Mouse (Mus musculus): ENCODE results near the gene Anxa9. TPM values are rescaled to one million over a fixed set of nuclear protein-coding genes. Genes with fewer than 3 reads are reported as not detected.
A peak's percentile ranks its signal among the peaks of the same experiment; 100 is the strongest.
"Not testable (repeated sequence)": the region's sequence is repeated elsewhere in the genome, so short reads cannot be mapped to it uniquely, and the experiment has no call there.

The Anxa9 gene
- 1.7 and 2.0 TPM in 2 replicates for polyA plus RNA-seq (2015; fragmentation: Nextera tagmentation; extraction: Ambion mirVana)

GRCm38 (mm10) chr3:95307100-95307499, at the start of gene Anxa9:
Gene Anxa9, minus strand, starts transcription at chr3:95307176.
- H3K36me3 ChIP-seq (ENCODE audit: control insufficient read depth, insufficient read depth, low read length), result no peaks in the 10 kb centered on the region
- H3K4me3 ChIP-seq (ENCODE audit: low read length), result no peak within 1 kb of the TSS
- H3K4me1 ChIP-seq (replicated peaks; ENCODE audit: control insufficient read depth, insufficient read depth, low read length), result no peaks in the 10 kb centered on the region
- H3K9me3 ChIP-seq (ENCODE audit: control insufficient read depth, low read length), result no peaks in the 10 kb centered on the region
- WGBS, result 31% methylated on average over 7 of the region's 7 CpGs
- H3K9ac ChIP-seq (ENCODE audit: low read length), result no peak within 1 kb of the TSS
- H3K27ac ChIP-seq (ENCODE audit: low read length), result no peak within 1 kb of the TSS
- 0 out of 2 replicates have a peak, but pooled peaks have one; percentile 55 for ATAC-seq (ENCODE audit: low read depth)
- H3K4me2 ChIP-seq (ENCODE audit: low read depth, low read length), result no peak within 1 kb of the TSS
- no peaks in the 10 kb centered on the region for H3K27me3 ChIP-seq (ENCODE audit: control insufficient read depth, insufficient read depth, low read depth, low read length)

- H3K27ac ChIP-seq (ENCODE audit: low read length), result not testable (repeated sequence)
- WGBS, result 13% methylated on average over 8 of the region's 19 CpGs
Observed at GRCm38 (mm10) chr3:95355911-95356544, 49.1 kb upstream of the Anxa9 start.

GRCm38 (mm10) chr3:95349491-95349890, 42.5 kb upstream of the Anxa9 start:
- no peak overlapping the region for H3K27ac ChIP-seq (ENCODE audit: low read length)
- no peaks in the 10 kb centered on the region for H3K9me3 ChIP-seq (ENCODE audit: control insufficient read depth, low read length)
- no peak for ATAC-seq (ENCODE audit: low read depth)
- H3K4me3 ChIP-seq (ENCODE audit: low read length), result no peak overlapping the region
- peaks cover 35% of the 10 kb centered on the region for H3K36me3 ChIP-seq (ENCODE audit: control insufficient read depth, insufficient read depth, low read length)
- H3K4me1 ChIP-seq (replicated peaks; ENCODE audit: control insufficient read depth, insufficient read depth, low read length), result no peaks in the 10 kb centered on the region
- H3K4me2 ChIP-seq (ENCODE audit: low read depth, low read length), result no peak overlapping the region
- H3K27me3 ChIP-seq (ENCODE audit: control insufficient read depth, insufficient read depth, low read depth, low read length), result no peaks in the 10 kb centered on the region
- H3K9ac ChIP-seq (ENCODE audit: low read length), result no peak overlapping the region

More at GRCm38 (mm10) chr3:95355911-95356544, 49.1 kb upstream of the Anxa9 start:
- Histone ChIP-seq H3K9ac (ENCODE audit: low read length) (peak overlapping the region; percentile 67; the same call in 1 of the 2 replicates), H3K4me2 (ENCODE audit: low read depth, low read length) (peak overlapping the region; percentile 51), H3K4me3 (ENCODE audit: low read length) (peak overlapping the region; percentile 59)
- ATAC-seq (ENCODE audit: low read depth); H3K36me3 ChIP-seq (ENCODE audit: control insufficient read depth, insufficient read depth, low read length); H3K27me3 ChIP-seq (ENCODE audit: control insufficient read depth, insufficient read depth, low read depth, low read length); H3K9me3 ChIP-seq (ENCODE audit: control insufficient read depth, low read length); H3K4me1 ChIP-seq (replicated peaks; ENCODE audit: control insufficient read depth, insufficient read depth, low read length): not testable (repeated sequence)

- peaks cover 33% of the 10 kb centered on the region for H3K36me3 ChIP-seq (ENCODE audit: control insufficient read depth, insufficient read depth, low read length)
- H3K9ac ChIP-seq (ENCODE audit: low read length); H3K4me3 ChIP-seq (ENCODE audit: low read length); H3K9me3 ChIP-seq (ENCODE audit: control insufficient read depth, low read length); H3K27ac ChIP-seq (ENCODE audit: low read length); ATAC-seq (ENCODE audit: low read depth); H3K4me2 ChIP-seq (ENCODE audit: low read depth, low read length); H3K27me3 ChIP-seq (ENCODE audit: control insufficient read depth, insufficient read depth, low read depth, low read length); H3K4me1 ChIP-seq (replicated peaks; ENCODE audit: control insufficient read depth, insufficient read depth, low read length): not testable (repeated sequence)
- WGBS, result 94% methylated on average over 4 of the region's 5 CpGs
Observed at GRCm38 (mm10) chr3:95348343-95348742, 41.4 kb upstream of the Anxa9 start.

- no peak overlapping the region for H3K4me3 ChIP-seq (ENCODE audit: low read length)
- no peak overlapping the region for H3K9ac ChIP-seq (ENCODE audit: low read length)
- WGBS, result 91% methylated on average over 7 of the region's 7 CpGs
- no peak overlapping the region for H3K4me2 ChIP-seq (ENCODE audit: low read depth, low read length)
- no peaks in the 10 kb centered on the region for H3K4me1 ChIP-seq (replicated peaks; ENCODE audit: control insufficient read depth, insufficient read depth, low read length)
- no peak for ATAC-seq (ENCODE audit: low read depth)
- no peaks in the 10 kb centered on the region for H3K27me3 ChIP-seq (ENCODE audit: control insufficient read depth, insufficient read depth, low read depth, low read length)
- no peak overlapping the region for H3K27ac ChIP-seq (ENCODE audit: low read length)
- peaks cover 38% of the 10 kb centered on the region for H3K36me3 ChIP-seq (ENCODE audit: control insufficient read depth, insufficient read depth, low read length)
- H3K9me3 ChIP-seq (ENCODE audit: control insufficient read depth, low read length), result no peaks in the 10 kb centered on the region
Observed at GRCm38 (mm10) chr3:95346454-95346853, 39.5 kb upstream of the Anxa9 start.

- H3K4me3 ChIP-seq (ENCODE audit: low read length); H3K9me3 ChIP-seq (ENCODE audit: control insufficient read depth, low read length); H3K4me1 ChIP-seq (replicated peaks; ENCODE audit: control insufficient read depth, insufficient read depth, low read length); H3K27ac ChIP-seq (ENCODE audit: low read length); H3K4me2 ChIP-seq (ENCODE audit: low read depth, low read length); H3K9ac ChIP-seq (ENCODE audit: low read length); H3K27me3 ChIP-seq (ENCODE audit: control insufficient read depth, insufficient read depth, low read depth, low read length); ATAC-seq (ENCODE audit: low read depth): not testable (repeated sequence)
- WGBS, result 92% methylated on average over 9 of the region's 9 CpGs
- H3K36me3 ChIP-seq (ENCODE audit: control insufficient read depth, insufficient read depth, low read length), result peaks cover 51% of the 10 kb centered on the region
Observed at GRCm38 (mm10) chr3:95343356-95344000, 36.5 kb upstream of the Anxa9 start.

- H3K36me3 ChIP-seq (ENCODE audit: control insufficient read depth, insufficient read depth, low read length), result peaks cover 58% of the 10 kb centered on the region
- 88% methylated on average over 4 of the region's 4 CpGs for WGBS
Observed at GRCm38 (mm10) chr3:95338251-95338650, 31.3 kb upstream of the Anxa9 start.

GRCm38 (mm10) chr3:95337345-95337744, 30.4 kb upstream of the Anxa9 start:
- Histone ChIP-seq H3K4me2 (ENCODE audit: low read depth, low read length) (no peak overlapping the region), H3K27ac (ENCODE audit: low read length) (no peak overlapping the region), H3K36me3 (ENCODE audit: control insufficient read depth, insufficient read depth, low read length) (peaks cover 56% of the 10 kb centered on the region), H3K9me3 (ENCODE audit: control insufficient read depth, low read length) (no peaks in the 10 kb centered on the region), H3K27me3 (ENCODE audit: control insufficient read depth, insufficient read depth, low read depth, low read length) (no peaks in the 10 kb centered on the region), H3K4me3 (ENCODE audit: low read length) (no peak overlapping the region), H3K9ac (ENCODE audit: low read length) (no peak overlapping the region), H3K4me1 (replicated peaks; ENCODE audit: control insufficient read depth, insufficient read depth, low read length) (no peaks in the 10 kb centered on the region)
- 91% methylated on average over 4 of the region's 4 CpGs for WGBS
- no peak for ATAC-seq (ENCODE audit: low read depth)

More at GRCm38 (mm10) chr3:95338251-95338650, 31.3 kb upstream of the Anxa9 start:
- Histone ChIP-seq H3K4me3 (ENCODE audit: low read length) (no peak overlapping the region), H3K27me3 (ENCODE audit: control insufficient read depth, insufficient read depth, low read depth, low read length) (no peaks in the 10 kb centered on the region), H3K27ac (ENCODE audit: low read length) (no peak overlapping the region), H3K4me2 (ENCODE audit: low read depth, low read length) (no peak overlapping the region), H3K9me3 (ENCODE audit: control insufficient read depth, low read length) (no peaks in the 10 kb centered on the region), H3K4me1 (replicated peaks; ENCODE audit: control insufficient read depth, insufficient read depth, low read length) (no peaks in the 10 kb centered on the region), H3K9ac (ENCODE audit: low read length) (no peak overlapping the region)
- ATAC-seq (ENCODE audit: low read depth), result no peak

- no peak overlapping the region for H3K9ac ChIP-seq (ENCODE audit: low read length)
- H3K36me3 ChIP-seq (ENCODE audit: control insufficient read depth, insufficient read depth, low read length), result peaks cover 42% of the 10 kb centered on the region
- H3K4me1 ChIP-seq (replicated peaks; ENCODE audit: control insufficient read depth, insufficient read depth, low read length), result no peaks in the 10 kb centered on the region
- no peaks in the 10 kb centered on the region for H3K9me3 ChIP-seq (ENCODE audit: control insufficient read depth, low read length)
- ATAC-seq (ENCODE audit: low read depth), result no peak
- 67% methylated on average over 1 of the region's 1 CpGs for WGBS
- no peak overlapping the region for H3K4me3 ChIP-seq (ENCODE audit: low read length)
- no peaks in the 10 kb centered on the region for H3K27me3 ChIP-seq (ENCODE audit: control insufficient read depth, insufficient read depth, low read depth, low read length)
- no peak overlapping the region for H3K27ac ChIP-seq (ENCODE audit: low read length)
- no peak overlapping the region for H3K4me2 ChIP-seq (ENCODE audit: low read depth, low read length)
Observed at GRCm38 (mm10) chr3:95331528-95331927, 24.6 kb upstream of the Anxa9 start.

All from lung, embryonic 16.5 days (tissue).